Mouse (Mus musculus) testis, postnatal 14 days (tissue): ENCODE measurements around the gene Vegfa.
"Not testable (repeated sequence)": the region's sequence is repeated elsewhere in the genome, so short reads cannot be mapped to it uniquely, and the experiment has no call there.

Source experiments
- DNase-seq: peaks from one replicate; pipeline ENCODE4 v3.0.0; 2021; ENCODE audit warnings: low spot score

The Vegfa gene

DNA sequence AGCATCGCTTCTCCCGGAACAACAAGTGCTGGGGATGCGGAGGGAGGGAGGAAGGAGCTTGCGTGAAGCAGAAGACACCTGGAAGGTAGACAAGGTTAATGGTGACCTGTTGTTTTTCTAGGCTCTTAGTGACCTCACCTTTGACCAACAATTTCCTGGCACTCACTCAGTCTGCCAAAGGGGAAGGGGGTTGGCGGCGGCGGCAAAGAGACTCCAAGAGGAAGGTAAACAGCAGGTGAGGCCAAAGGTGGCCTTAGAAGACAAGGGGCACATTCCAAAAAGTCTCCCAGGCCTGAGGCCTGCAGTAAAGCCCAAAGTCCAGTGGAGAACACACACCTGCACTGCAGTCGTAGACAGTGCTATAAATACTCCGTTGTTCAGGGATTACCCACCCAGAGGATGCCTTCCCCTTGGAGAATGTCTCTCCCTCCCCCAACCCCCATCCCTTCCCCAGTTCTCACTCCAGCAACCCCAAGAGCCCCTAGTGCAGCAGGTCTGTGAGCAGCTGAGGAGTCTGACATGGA is 35.2 kb downstream of the Vegfa start:
- DNase-seq = no peak

DNA sequence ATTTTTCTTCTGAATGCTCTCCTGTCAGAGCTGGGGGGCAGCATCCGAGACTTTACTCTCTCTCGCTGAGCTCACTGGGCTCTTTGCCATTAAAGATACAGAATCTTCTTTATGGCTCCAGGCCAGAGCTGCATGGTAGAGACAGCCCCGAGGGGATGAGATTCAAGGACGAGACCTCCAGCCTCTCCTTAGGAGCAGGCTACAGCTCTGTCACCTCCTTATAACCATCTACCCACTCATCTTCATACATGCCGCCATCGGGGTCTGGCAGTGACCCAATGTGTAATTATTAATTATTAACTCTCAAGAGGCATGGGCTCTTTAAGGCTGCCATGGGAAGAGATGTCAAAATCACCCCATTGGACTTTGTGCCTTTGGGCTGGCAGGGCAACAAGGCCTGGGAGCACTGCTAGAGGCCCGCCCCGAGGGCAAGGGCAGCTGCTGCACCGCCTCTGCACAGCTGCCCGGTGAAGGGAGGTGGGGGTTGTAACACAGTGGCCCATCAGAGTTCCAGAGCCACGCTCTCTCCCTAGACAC is 37.8 kb downstream of the Vegfa start:
- DNase-seq = no peak

DNA sequence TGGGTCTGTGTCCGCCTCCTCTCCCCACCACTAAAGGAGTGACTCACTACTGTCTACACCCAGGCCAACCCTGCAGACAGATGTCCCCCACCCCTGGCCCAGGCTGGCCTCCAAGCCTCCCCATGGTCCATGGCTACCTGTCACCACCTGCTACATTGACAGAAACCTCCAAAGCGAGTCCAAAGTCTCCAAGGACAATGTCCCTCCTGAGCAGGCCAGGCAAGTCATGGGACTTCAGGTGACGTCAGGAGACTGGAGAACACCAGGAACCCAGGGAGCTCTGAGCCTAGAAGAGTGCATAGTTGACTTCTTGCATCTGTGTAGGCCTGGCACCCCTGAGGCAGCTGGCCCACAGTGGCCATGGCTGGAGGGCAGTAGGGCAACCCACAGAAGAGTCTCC is 45.3 kb downstream of the Vegfa start:
- DNase-seq = no peak

DNA sequence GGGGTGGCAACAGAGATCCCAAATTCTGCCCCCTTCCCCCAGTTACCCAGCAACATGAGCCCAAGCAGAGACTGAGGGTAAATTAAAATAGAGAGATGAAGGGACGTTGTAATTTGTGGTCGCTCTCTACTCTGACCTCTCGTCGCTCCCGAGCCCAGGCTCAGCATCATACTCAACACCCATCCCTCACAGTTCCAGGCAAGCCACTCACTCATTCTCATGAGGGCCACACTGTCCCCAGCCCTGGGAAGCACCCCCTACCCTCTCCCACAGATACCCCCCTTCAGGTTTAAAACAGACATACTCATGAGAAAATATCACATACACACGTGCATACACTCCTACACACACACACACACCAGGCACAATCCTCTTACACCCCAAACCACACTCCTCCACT is 45.8 kb downstream of the Vegfa start:
- no peak for DNase-seq

DNA sequence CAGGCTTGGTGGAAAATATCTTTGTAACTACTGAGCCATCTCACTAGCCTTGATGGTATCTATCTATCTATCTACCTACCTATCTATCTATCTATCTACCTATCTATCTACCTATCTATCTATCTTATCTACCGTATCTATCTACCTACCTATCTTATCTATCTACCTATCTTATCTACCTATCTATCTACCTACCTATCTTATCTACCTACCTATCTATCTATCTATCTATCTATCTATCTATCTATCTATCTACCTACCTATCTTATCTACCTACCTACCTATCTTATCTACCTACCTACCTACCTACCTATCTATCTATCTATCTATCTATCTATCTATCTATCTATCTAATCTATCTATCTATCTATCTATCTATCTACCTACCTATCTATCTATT is 49.0 kb downstream of the Vegfa start:
- not testable (repeated sequence) for DNase-seq

DNA sequence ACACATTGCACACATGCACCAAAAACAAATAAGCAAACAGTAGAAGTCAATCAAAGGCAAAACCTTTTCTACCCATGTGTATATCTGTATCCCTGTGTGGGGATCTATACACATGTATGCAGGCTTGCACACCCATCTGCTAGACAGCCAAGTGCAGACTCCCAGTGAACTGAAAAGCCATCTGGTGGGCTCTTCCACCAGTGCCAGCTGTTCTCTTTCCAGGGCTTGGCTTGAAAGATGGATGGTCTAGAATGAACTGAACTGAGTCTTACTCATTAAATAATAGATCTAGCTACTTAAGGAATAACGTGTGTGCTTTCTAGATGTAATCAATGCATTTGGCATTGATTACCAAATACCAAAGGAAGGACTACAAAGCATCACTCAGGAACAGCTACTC is 50.3 kb downstream of the Vegfa start:
- no peak for DNase-seq

DNA sequence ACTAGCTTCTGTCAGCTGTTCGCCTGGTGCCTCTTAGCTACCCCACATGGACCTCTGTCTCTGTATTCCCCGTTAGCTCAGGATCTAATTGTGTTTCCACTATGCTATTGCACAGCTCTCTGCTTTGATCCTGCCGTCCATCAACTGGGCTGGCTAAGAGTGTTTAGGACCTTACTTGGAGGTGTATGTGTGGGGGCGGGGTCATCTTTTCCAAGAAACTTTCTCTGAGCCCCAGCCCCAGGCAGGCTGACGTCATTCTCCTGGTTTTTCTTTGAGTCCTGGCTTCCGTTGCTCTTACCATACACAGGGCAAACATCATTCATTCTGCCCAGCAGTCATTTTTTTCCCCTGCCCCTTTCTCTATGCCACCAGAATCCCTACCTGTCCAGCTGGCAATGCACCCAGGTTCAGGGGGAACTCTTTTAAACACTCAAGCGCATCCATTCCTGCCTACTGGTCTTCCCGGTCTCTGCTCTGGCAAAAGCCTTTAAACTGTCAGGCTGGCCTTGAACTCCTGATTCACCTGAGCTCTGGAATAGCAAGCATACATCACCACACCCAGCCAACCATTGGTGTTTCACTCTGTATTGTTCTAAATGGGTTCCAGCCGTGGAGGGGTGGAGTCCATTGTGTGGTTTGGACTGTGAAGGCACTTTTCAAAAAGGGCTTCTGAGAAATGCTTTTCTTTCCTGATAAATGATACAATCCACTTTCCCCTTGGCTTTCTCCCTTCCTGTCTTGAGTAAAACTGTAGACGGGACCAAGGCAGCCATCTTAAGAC is 53.0 kb downstream of the Vegfa start:
- no peak for DNase-seq

DNA sequence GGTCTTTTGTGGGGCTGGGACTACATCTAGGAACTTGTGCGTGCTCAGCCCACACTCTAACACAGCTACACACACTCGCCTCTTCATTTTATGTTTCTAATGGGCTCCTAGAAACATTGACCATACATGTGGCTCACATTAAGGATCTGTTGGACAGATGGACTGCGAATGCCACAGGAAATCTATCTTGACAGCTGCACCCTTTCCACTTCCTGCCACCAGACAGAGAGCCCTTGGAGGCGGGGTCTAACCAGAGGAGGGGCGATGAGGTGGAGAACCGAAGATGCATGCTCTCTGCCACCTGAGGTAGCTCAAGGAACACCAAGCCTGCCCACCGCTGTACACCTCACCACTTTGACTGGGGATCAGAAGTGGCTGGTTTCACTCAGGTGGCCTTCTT is 57.7 kb downstream of the Vegfa start:
- DNase-seq = no peak

DNA sequence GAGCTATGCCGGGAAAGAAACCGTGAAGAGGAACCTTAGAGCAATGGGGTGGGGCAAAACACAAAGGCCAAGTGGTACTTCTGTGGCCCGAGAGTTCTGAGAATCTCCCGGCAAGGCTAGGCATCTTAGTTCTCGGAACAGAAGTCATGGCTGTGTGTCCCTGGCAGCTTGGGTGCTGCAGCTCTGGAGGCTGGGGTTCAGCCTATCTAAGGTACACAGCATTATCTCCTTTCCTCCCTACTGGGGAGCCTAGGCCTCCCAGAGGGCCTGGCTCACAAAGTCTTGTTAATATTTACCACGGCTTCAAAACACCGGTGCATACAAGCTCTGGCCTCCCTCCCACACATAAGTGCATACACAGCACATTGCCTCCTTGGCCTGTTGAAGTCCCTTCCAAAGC is 59.0 kb downstream of the Vegfa start:
- DNase-seq = no peak

DNA sequence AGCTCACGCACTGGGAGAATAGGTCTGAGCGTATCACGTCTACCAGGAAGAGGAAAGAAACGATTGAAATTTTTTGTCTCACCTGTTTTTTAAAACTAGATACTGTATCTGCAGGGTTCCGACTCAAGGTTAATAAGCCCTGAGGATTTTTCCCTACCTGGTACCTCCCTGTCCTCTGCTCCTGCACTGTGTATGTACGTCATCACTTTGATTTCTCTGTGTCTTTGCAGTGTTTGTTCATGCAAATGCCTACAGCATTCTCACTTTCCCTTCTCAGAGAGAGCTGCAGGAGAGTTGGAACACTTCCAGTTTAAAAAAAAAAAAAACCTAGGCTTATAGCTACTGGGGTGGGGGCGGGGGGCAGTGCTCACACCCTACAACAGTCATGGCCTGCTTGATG is 59.8 kb downstream of the Vegfa start:
- DNase-seq = no peak

DNA sequence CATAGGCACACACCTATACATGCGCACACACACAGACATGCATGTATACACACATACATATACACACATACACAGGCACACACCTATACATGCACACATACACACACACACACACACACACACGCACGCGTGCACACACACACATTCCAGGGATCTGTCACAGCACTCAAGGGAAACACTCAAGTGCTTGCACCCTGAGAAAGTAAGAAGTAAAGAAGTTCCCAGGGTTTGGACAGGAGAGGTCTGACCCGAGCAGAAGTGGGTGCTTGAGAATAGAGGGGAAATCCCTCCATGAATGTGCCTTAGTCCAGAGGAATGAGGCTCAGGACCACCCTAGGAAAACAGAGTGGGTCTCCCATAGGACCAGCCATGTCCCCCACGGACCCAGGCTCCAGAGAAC is 60.4 kb downstream of the Vegfa start:
- DNase-seq = no peak

DNA sequence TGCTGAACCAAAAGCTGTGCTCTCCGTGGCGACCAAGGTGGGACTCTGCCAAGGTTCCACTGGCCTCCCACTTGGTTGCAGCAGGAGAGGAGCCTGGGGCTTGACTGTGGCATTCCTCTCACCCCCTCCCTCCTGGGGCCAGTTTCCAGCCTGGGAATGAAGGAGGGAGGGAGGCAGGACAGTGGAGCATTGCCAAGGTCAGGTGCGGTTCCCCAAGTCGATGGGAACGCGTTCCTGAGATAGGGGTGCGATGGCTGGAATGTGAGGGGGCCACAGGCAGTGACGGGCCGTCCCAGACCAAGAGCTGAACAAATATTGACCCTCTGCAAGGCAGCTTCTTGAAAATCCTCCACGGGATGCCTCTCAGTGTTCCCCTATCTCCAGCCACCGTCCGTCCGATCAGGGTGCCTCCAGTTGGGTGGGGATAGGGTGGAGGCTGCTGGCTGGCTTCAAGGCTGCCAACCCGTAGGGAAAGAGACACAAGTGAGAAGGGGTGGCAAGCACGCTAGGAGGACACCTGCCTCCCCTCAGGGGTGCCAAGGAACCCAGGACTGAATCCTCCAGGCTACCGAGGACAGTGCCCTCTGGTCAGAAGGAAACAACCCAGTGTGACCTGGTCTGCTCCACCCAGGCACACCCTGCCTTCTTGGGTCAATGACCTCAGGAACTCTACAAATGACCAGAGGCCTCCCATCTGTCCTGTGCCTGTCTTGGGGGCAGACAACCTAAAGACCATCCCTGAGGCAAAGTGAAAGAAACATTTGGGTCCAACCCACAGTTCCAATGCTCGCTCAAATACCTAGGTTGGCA is 61.2 kb downstream of the Vegfa start:
- no peak for DNase-seq

DNA sequence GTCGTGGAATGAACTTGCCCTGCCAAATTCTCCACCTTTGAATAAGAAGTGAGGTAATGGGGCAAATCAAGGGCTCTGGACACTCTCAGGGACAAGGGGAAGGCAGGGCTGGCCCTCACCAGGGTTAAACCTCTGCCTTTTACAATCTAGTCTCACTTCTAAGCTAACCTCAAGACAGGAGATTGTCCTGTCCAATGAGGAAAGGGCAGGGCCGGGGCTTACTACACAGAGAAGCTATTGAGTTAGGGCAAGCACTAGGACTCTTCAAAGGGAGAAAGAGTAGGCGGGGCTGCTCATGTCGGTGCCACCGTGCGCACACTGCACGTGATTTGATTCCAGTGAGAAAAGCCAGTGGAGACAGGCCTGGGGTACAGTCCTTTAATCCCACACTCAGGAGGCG is 62.6 kb downstream of the Vegfa start:
- DNase-seq = no peak

DNA sequence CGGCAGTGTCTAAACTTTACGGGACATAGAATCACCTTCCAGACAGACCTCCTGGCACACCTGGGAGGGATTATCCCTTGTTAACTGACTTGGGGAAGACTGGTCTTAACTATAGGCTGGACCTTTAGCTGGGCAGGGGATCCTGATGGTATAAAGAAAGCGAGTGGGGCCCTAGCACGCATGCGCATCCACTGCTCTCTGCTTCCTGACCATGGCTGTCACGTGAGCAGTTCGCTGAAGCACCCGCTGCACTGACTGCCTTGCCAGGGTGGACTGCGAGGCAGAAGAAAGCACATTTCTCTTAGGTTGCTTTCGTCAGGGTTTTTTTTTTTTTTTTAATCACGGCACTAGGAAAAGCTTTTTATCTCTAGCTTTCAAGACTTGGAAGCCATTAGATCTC is 63.8 kb downstream of the Vegfa start:
- DNase-seq = peak; percentile 50
